Mouse (Mus musculus): Measurements from ENCODE around the gene Gm11084.

GRCm38 (mm10) chr2:73021046-73021445, 34.5 kb upstream of the Gm11084 start:
- no peak for TF ChIP-seq CTCF (IDR thresholded peaks at IDR 0.05; ENCODE audit: borderline replicate concordance, extremely low read depth, insufficient read depth, insufficient read length)
- TF ChIP-seq POLR2A (IDR thresholded peaks at IDR 0.05; ENCODE audit: borderline replicate concordance, extremely low read depth, insufficient read depth, insufficient read length, poor library complexity, severe bottlenecking) = no peak
